Mouse (Mus musculus) embryonic facial prominence, embryonic 13.5 days (tissue): Measurements from ENCODE around the gene Abhd13. TPM values are rescaled to one million over a fixed set of nuclear protein-coding genes. Genes with fewer than 3 reads are reported as not detected.

Experiments
- ATAC-seq: fragments of 200-750 bp; cut with Nextera tagmentation; 2 replicates; pipeline ENCODE4 v1.8.0; 2017; ENCODE audit warnings: low read depth; ENCODE audit not compliant: insufficient number of reproducible peaks, insufficient read depth, low FRiP score, low TSS enrichment
- H3K27ac ChIP-seq: fragments of 300-500 bp; sonication (generic); 2 replicates; pipeline ENCODE4 v1.5.1; 2015; ENCODE audit warnings: moderate library complexity, mild to moderate bottlenecking, inconsistent platforms
- H3K27me3 ChIP-seq: fragments of 300-500 bp; sonication (generic); 2 replicates; pipeline ENCODE4 v1.6.1; 2015; ENCODE audit warnings: mild to moderate bottlenecking, inconsistent platforms
- H3K36me3 ChIP-seq: fragments of 300-500 bp; sonication (generic); 2 replicates; pipeline ENCODE4 v1.6.1; 2015; ENCODE audit warnings: mild to moderate bottlenecking, inconsistent platforms
- H3K4me1 ChIP-seq: fragments of 300-500 bp; sonication (generic); 2 replicates; pipeline ENCODE4 v1.6.1; 2015; ENCODE audit warnings: inconsistent platforms
- H3K4me2 ChIP-seq: fragments of 300-500 bp; sonication (generic); 2 replicates; pipeline ENCODE4 v1.6.1; 2015; ENCODE audit warnings: moderate library complexity, mild to moderate bottlenecking, inconsistent platforms
- H3K4me3 ChIP-seq: fragments of 300-500 bp; sonication (generic); 2 replicates; pipeline ENCODE4 v1.5.1; 2015; ENCODE audit warnings: mild to moderate bottlenecking, inconsistent platforms
- H3K9ac ChIP-seq: fragments of 300-500 bp; sonication (generic); 2 replicates; pipeline ENCODE4 v1.6.1; 2015; ENCODE audit warnings: mild to moderate bottlenecking, inconsistent platforms
- H3K9me3 ChIP-seq: fragments of 300-500 bp; sonication (generic); 2 replicates; pipeline ENCODE4 v1.6.1; 2016; ENCODE audit warnings: inconsistent platforms
- WGBS: fragments of 180-500 bp; shearing (Covaris S2); methylation state at CpG from one replicate; pipeline ENCODE4 v1.1.7; 2015; ENCODE audit warnings: mixed read lengths; 5-methylcytosine and 5-hydroxymethylcytosine counted together
- polyA plus RNA-seq: library from polyadenylated mRNA; unstranded; fragments of >200 nt; fragmentation: Nextera tagmentation; extraction: Ambion mirVana; gene quantifications from 2 replicates; pipeline ENCODE4 v1.2.1, GENCODE M21; 2015

The Abhd13 gene
- polyA plus RNA-seq, result 15.4 and 15.9 TPM in 2 replicates

DNA sequence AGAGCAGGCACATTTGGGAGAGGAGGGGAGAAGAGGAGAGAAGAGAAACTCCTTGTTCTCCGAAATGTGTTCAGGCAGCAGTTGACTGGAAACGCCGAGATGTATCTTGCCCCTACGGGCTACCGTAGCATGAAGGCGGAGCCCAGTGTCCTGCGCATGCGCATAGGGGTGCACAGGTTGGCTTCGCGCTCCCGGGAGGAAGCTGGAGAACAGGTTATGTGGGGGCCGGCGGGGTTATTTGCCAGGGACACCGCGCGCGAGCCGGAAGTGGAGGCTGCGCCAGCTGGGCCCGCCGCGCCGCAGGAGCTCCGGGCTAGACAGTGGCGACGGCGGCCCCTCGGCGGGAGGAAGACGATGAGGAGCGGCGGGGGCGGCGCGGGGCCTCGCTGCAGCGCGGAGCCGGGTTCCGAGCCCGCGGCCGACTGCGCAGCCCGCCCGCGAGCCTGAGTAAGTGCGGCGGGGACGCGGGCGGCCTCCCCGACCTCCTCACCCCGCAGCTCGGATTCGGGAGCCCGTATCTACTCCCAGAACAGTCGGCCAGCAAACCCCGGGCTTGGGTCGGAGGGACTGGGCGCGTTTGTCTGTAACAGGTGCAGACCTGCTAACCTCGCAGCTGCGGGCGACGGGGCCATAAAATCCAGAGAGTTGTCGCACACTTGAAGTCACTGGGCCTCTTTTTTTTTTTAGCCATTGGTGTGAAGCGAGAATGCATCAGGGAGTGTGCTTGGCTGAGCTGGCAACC lies at the start of gene Abhd13, which contains the start of gene Lig4:
Gene Abhd13 (plus strand): TSS at position 135 of the 742 bp plus-strand sequence.
Gene Lig4 (minus strand): TSS at position 114 of the 742 bp plus-strand sequence.
- Histone ChIP-seq H3K27ac (peak within 1 kb of the TSS; percentile 82), H3K4me3 (peak within 1 kb of the TSS; percentile 90), H3K9me3 (no peaks in the 10 kb centered on the region), H3K4me2 (peak within 1 kb of the TSS; percentile 70), H3K36me3 (peaks cover 10% of the 10 kb centered on the region), H3K9ac (peak within 1 kb of the TSS; percentile 93), H3K27me3 (no peaks in the 10 kb centered on the region), H3K4me1 (peaks cover 30% of the 10 kb centered on the region)
- peak; percentile 68 for ATAC-seq
- WGBS, result under 1% methylated on average over 68 of the region's 68 CpGs

DNA sequence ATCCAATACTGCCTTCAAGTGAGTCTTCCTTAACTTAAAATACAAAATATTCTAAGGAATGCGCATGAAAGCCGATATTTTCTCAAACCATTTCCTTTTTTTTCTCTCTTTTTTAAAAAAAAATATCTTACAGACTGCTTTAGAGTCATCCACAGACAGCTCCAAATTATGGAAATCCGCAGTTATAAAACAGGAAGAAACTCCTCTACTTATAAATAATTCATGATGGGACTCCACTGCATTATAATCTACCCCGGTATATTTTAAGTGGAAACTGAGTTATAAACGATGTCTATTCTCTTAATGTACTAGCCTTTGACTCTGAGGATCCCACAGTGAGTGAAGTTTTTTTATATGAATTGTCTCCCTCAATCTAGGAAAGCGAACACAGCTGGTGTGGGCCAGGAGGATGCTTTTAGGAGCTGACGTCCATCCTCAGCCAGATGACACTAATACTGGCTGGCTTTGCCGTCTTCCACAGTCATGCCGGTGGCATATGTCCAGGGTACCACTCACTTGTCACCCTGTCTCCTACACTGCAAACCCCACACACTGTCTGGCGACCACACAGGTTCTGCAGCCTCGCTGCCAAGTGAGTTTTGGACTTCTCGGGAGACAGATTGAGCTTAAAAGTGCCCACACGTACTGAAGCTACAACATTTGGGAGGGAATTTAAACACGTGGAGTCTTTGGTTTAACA lies 47.6 kb upstream of the Abhd13 start:
- H3K9me3 ChIP-seq, result no peaks in the 10 kb centered on the region
- H3K27ac ChIP-seq, result no peak overlapping the region
- 66% methylated on average over 14 of the region's 14 CpGs for WGBS
- no peak overlapping the region for H3K4me2 ChIP-seq
- H3K9ac ChIP-seq, result no peak overlapping the region
- H3K27me3 ChIP-seq, result no peaks in the 10 kb centered on the region
- no peak overlapping the region for H3K4me3 ChIP-seq
- H3K36me3 ChIP-seq, result no peaks in the 10 kb centered on the region
- H3K4me1 ChIP-seq, result no peaks in the 10 kb centered on the region
- no peak for ATAC-seq

DNA sequence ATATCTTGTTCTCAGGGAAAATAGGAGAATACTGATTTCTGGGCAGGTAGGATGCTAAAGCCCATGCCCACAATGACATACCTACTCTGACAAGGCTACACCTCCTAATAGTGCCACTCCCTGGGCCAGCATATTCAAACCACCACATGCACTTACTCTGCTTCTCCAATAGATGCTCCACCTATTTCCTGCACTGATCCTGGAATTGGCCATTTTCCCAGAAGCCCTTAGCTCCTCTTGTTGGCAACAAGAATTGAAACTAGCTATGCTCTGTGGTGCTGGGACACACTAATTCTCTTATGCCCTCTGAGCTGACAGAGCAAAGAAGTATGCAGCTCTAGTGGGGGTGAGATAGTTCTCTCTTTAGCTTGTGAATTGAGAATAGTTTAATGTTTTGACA lies 44.8 kb upstream of the Abhd13 start:
- H3K4me3 ChIP-seq, result no peak overlapping the region
- no peak overlapping the region for H3K9ac ChIP-seq
- no peak for ATAC-seq
- no peaks in the 10 kb centered on the region for H3K4me1 ChIP-seq
- no peak overlapping the region for H3K27ac ChIP-seq
- no peaks in the 10 kb centered on the region for H3K36me3 ChIP-seq
- no peaks in the 10 kb centered on the region for H3K27me3 ChIP-seq
- H3K9me3 ChIP-seq, result no peaks in the 10 kb centered on the region
- no peak overlapping the region for H3K4me2 ChIP-seq

DNA sequence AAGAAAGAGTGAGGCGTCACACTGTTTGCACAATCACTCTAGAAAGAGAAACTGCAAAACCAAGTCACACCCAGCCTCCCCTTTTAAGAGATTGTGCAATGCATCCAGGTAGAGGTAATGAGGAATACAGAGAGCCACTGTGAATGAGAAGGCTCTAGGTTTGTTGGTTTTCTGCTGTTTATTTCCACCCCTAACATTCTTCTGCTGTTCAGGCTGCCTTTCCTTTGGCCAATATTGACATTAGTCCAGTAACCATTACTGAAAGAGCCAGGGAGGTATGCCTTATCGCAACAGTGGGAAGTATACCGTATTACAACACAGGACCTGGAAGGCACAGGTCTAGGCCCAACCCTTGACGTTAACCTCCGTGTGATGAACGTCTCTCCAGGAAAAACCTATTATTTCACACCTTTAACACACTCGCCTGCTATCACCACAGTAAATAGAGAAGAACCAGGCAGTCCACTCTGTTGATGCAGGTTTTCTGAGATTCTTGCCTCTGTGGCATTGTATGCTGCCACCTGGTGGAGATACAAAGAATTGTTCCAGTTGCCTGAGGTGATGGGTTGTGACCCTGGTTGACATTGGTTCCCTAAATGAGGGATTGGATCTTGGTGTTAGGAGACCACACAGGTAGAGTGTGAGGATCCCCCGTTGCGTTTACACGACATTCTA lies 42.5 kb upstream of the Abhd13 start:
- Histone ChIP-seq H3K36me3 (no peaks in the 10 kb centered on the region), H3K9me3 (no peaks in the 10 kb centered on the region), H3K9ac (no peak overlapping the region), H3K4me2 (no peak overlapping the region), H3K27me3 (no peaks in the 10 kb centered on the region), H3K27ac (no peak overlapping the region), H3K4me3 (no peak overlapping the region), H3K4me1 (no peaks in the 10 kb centered on the region)
- 37% methylated on average over 10 of the region's 10 CpGs for WGBS
- ATAC-seq, result no peak

DNA sequence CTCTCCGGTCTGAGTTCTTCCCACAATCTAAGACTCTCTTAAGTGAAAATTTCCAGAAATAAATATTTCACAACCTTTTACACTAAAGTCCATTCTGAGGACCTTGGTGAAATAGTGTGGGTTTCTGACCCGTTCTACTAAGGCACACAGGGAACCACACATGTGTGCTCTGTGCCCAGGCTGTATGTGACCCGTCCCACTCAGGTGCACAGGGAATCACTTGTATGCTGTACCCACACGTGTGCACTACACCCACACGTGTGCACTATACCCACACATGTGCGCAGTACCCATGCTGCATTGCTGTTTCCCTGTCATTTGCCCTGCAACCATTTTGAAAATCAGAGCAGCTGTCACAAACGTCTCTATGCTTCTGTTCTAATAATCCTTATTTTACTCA lies 41.9 kb upstream of the Abhd13 start:
- Histone ChIP-seq H3K9ac (no peak overlapping the region), H3K9me3 (no peaks in the 10 kb centered on the region), H3K36me3 (no peaks in the 10 kb centered on the region), H3K27me3 (no peaks in the 10 kb centered on the region), H3K4me1 (no peaks in the 10 kb centered on the region), H3K4me3 (no peak overlapping the region), H3K4me2 (no peak overlapping the region), H3K27ac (no peak overlapping the region)
- ATAC-seq, result no peak
- 69% methylated on average over 7 of the region's 7 CpGs for WGBS

GRCm38 (mm10) chr8:9949134-9949890 lies 28.2 kb upstream of the Abhd13 start:
- ATAC-seq, result no peak
- 61% methylated on average over 10 of the region's 10 CpGs for WGBS
- H3K4me1 ChIP-seq, result no peaks in the 10 kb centered on the region
- no peaks in the 10 kb centered on the region for H3K27me3 ChIP-seq
- no peak overlapping the region for H3K4me2 ChIP-seq
- H3K9ac ChIP-seq, result no peak overlapping the region
- H3K9me3 ChIP-seq, result no peaks in the 10 kb centered on the region
- no peak overlapping the region for H3K27ac ChIP-seq
- no peaks in the 10 kb centered on the region for H3K36me3 ChIP-seq
- no peak overlapping the region for H3K4me3 ChIP-seq

- Histone ChIP-seq H3K27me3 (no peaks in the 10 kb centered on the region), H3K36me3 (no peaks in the 10 kb centered on the region), H3K4me3 (no peak overlapping the region), H3K4me2 (no peak overlapping the region), H3K9me3 (no peaks in the 10 kb centered on the region), H3K9ac (no peak overlapping the region), H3K27ac (no peak overlapping the region), H3K4me1 (no peaks in the 10 kb centered on the region)
- no peak for ATAC-seq
- 60% methylated on average over 4 of the region's 4 CpGs for WGBS
These were observed 19.2 kb upstream of the Abhd13 start for GRCm38 (mm10) chr8:9958338-9958737.

DNA sequence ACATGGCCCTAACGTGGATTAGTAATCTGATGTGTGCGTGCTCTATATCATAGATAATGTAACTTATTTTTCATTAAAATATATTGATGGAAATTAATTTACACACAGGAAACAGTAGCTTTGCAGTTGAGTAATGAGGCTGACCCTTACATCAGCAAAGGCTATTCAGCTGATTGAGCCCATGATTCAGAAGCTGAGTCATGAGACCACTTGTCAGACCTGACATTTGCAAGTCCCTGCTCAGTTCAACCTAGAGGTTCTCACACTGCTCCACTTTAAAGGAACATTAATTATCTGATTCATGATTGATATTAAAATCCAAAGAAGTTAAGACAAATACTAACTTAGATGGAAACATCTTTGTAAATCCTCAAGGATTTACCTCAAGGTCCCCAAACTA lies 17.6 kb upstream of the Abhd13 start:
- no peak for ATAC-seq
- 85% methylated on average over 2 of the region's 2 CpGs for WGBS
- no peaks in the 10 kb centered on the region for H3K36me3 ChIP-seq

GRCm38 (mm10) chr8:9971866-9972265 lies 5.6 kb upstream of the Abhd13 start:
- Histone ChIP-seq H3K27ac (no peak overlapping the region), H3K4me1 (peaks cover 9% of the 10 kb centered on the region), H3K27me3 (no peaks in the 10 kb centered on the region), H3K9me3 (no peaks in the 10 kb centered on the region), H3K9ac (no peak overlapping the region), H3K4me3 (no peak overlapping the region), H3K4me2 (no peak overlapping the region), H3K36me3 (peaks cover 37% of the 10 kb centered on the region)
- WGBS, result 95% methylated on average over 9 of the region's 9 CpGs
- ATAC-seq, result no peak

More for the DNA sequence above, 17.6 kb upstream of the Abhd13 start:
- Histone ChIP-seq H3K9ac (no peak overlapping the region), H3K27ac (no peak overlapping the region), H3K4me3 (no peak overlapping the region), H3K4me1 (no peaks in the 10 kb centered on the region), H3K27me3 (no peaks in the 10 kb centered on the region), H3K9me3 (no peaks in the 10 kb centered on the region), H3K4me2 (no peak overlapping the region)

DNA sequence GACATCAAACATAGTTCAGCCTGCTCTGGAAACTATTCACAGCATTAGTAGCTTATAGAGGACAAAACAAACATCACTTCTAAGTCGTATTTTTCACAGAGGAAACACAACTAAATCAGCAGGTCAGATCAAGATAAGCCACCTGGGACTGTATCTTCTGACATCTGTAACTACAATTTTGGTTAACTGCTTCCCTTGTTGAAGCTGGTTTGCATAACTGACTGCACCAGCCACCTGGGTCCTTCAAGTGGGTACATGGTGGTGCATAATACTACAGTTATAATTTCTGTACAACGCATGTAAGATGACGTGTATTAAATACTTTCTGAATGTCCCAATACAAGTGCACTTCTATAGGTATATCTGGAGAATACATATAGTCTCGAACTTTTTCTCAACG lies 2.2 kb upstream of the Abhd13 start:
- 42% methylated on average over 5 of the region's 5 CpGs for WGBS
- Histone ChIP-seq H3K4me1 (peaks cover 30% of the 10 kb centered on the region), H3K4me2 (peak overlapping the region; percentile 74), H3K4me3 (peak overlapping the region; percentile 75), H3K27me3 (no peaks in the 10 kb centered on the region), H3K27ac (no peak overlapping the region), H3K9me3 (no peaks in the 10 kb centered on the region), H3K9ac (peak overlapping the region; percentile 80; the same call in 1 of the 2 replicates), H3K36me3 (peaks cover 26% of the 10 kb centered on the region)
- ATAC-seq, result no peak

DNA sequence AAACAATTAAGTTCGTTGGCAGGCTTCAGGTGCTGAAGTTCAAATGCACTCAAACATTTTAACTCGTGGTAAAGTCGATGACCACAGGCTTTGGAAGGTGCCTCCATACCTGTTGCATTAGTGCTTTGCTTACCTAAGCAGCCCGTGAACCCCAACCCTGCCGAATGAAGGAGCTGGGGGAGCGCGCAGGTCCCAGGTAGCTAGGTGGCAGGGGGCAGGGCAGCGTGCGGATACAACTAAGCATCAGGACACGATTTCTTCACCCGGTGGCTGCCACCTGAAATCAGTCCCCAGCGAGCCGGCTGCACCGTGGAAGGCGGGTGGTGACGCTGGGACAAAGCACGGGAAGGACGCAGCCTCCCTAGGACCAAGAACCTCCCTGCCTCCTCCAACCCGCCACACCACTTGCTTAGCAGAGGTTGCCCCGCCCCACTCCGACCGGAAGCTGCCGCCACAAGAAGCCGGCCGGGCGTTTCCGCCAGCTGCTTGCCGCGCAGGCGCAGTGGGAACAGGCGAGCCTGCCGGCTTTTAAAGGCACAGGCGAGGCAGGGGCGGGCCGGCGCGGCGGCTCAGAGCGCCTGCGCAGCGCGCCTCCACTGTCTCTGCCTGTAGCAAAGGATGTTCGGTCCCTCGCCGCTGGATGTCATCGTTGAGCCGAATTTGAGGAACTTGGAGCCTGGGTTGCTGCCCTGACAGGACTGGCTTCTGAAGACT lies 1.5 kb upstream of the Abhd13 start:
- peak overlapping the region; percentile 80 for H3K9ac ChIP-seq
- peak overlapping the region; percentile 75 for H3K4me3 ChIP-seq
- no peak overlapping the region for H3K27ac ChIP-seq
- H3K4me1 ChIP-seq, result peaks cover 30% of the 10 kb centered on the region
- no peaks in the 10 kb centered on the region for H3K27me3 ChIP-seq
- peaks cover 26% of the 10 kb centered on the region for H3K36me3 ChIP-seq
- no peaks in the 10 kb centered on the region for H3K9me3 ChIP-seq
- peak; percentile 95 for ATAC-seq
- peak overlapping the region; percentile 74 for H3K4me2 ChIP-seq
- WGBS, result under 1% methylated on average over 47 of the region's 47 CpGs
